23 mouse cellular contexts compared by ENCODE assay signal in the genomic region with DNA sequence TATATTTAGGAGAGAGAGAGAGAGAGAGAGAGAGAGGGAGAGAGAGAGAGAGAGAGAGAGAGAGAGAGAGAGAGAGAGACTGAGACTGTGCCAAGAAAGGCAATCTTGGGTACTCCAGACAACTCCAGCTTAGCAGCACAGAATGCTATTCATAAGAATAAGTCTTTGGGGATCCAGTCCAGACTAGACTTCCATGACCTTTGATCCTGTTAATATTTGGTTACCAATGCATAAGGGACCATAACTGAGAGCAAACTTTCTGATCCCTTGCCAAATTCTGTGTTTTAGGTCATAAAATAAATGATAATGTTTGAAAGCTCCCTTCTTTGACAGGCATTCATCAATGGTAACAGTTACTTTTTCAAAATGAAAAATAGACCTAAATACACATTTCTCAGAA.
"Had no signal": no experiment of that assay in that cellular context is flagged by ENCODE, and none has a peak within 500 bp of the region (broad histone marks: within the 10 kb centered on the region; RNA-seq: fewer than 3 reads in every experiment).

No protein-coding gene starts in this region.

- H3K4me1 ChIP-seq: liver, embryonic 15.5 days; lung, embryonic 15.5 days; megakaryocyte, embryonic 14.5 days; midbrain, embryonic 10.5 days; midbrain, embryonic 12.5 days; neural tube, embryonic 13.5 days; neural tube, embryonic 15.5 days; stomach, embryonic 15.5 days had no signal

- H3K27ac ChIP-seq: liver, embryonic 15.5 days; lung, embryonic 15.5 days; macrophage; midbrain, embryonic 10.5 days; midbrain, embryonic 12.5 days; neural tube, embryonic 13.5 days; neural tube, embryonic 15.5 days; stomach, embryonic 15.5 days; stomach, postnatal 0 days had no signal

- H3K9ac ChIP-seq: liver, embryonic 15.5 days; liver, postnatal 0 days; lung, embryonic 15.5 days; midbrain, embryonic 12.5 days; neural tube, embryonic 13.5 days; neural tube, embryonic 15.5 days; stomach, embryonic 15.5 days had no signal

- H3K9me3 ChIP-seq: liver, embryonic 15.5 days; lung, embryonic 15.5 days; megakaryocyte, embryonic 14.5 days; midbrain, embryonic 10.5 days; midbrain, embryonic 12.5 days; neural tube, embryonic 13.5 days; neural tube, embryonic 15.5 days; stomach, embryonic 15.5 days had no signal

- H3K4me3 ChIP-seq: liver, embryonic 15.5 days; lung, embryonic 15.5 days; megakaryocyte, embryonic 14.5 days; midbrain, embryonic 10.5 days; midbrain, embryonic 12.5 days; myocyte; neural tube, embryonic 13.5 days; neural tube, embryonic 15.5 days; stomach, embryonic 15.5 days had no signal

- H3K27me3 ChIP-seq: liver, embryonic 15.5 days; lung, embryonic 15.5 days; megakaryocyte, embryonic 14.5 days; midbrain, embryonic 12.5 days; neural tube, embryonic 13.5 days; neural tube, embryonic 15.5 days; stomach, embryonic 15.5 days had no signal

- ATAC-seq: liver, postnatal 0 days; lung, postnatal 0 days; midbrain, embryonic 16.5 days had no signal

- H3K36me3 ChIP-seq: liver, embryonic 15.5 days; lung, embryonic 15.5 days; midbrain, embryonic 10.5 days; midbrain, embryonic 12.5 days; neural tube, embryonic 13.5 days; neural tube, embryonic 15.5 days; stomach, embryonic 15.5 days had no signal

- H3K4me2 ChIP-seq: liver, embryonic 15.5 days; lung, embryonic 15.5 days; midbrain, embryonic 12.5 days; neural tube, embryonic 13.5 days; neural tube, embryonic 15.5 days; stomach, embryonic 15.5 days had no signal

- DNase-seq: liver, postnatal 0 days; lung, postnatal 14 days; lung, postnatal 36 days; midbrain, embryonic 14.5 days; retina, postnatal 1 day; right cerebral cortex, adult 18-20 months; right cerebral cortex, postnatal 25 days; thymus, adult 2 months; thymus, postnatal 25 days; thymus, postnatal 4 days had no signal
